Mouse (Mus musculus) heart, embryonic 16.5 days (tissue): ENCODE data around the gene Mecr. TPM values are rescaled to one million over a fixed set of nuclear protein-coding genes. Genes with fewer than 3 reads are reported as not detected.

ENCODE experiments used
- ATAC-seq: fragments of 200-750 bp; cut with Nextera tagmentation; replicated peaks from 2 replicates; pipeline ENCODE4 v1.8.0; 2017; ENCODE audit warnings: moderate number of reproducible peaks; ENCODE audit not compliant: insufficient read depth, low FRiP score; ENCODE audit errors: extremely low read depth
- H3K27ac ChIP-seq: fragments of 300-500 bp; sonication (generic); 2 replicates; pipeline ENCODE4 v1.5.1; 2014; ENCODE audit warnings: mild to moderate bottlenecking, low read length, control low read depth, moderate library complexity
- H3K27me3 ChIP-seq: fragments of 300-500 bp; sonication (generic); 2 replicates; pipeline ENCODE4 v1.6.1; 2014; ENCODE audit warnings: low read length, mixed read lengths; ENCODE audit not compliant: control insufficient read depth, insufficient read depth
- H3K36me3 ChIP-seq: fragments of 300-500 bp; sonication (generic); 2 replicates; pipeline ENCODE4 v1.6.1; 2014; ENCODE audit not compliant: control insufficient read depth, insufficient read depth
- H3K4me1 ChIP-seq: fragments of 300-500 bp; sonication (generic); 2 replicates; pipeline ENCODE4 v1.6.1; 2014; ENCODE audit warnings: low read length, mixed read lengths; ENCODE audit not compliant: control insufficient read depth, insufficient read depth
- H3K4me2 ChIP-seq: fragments of 300-500 bp; sonication (generic); 2 replicates; pipeline ENCODE4 v1.6.1; 2014; ENCODE audit warnings: low read depth, mild to moderate bottlenecking, control low read depth, low read length
- H3K4me3 ChIP-seq: fragments of 300-500 bp; sonication (generic); 2 replicates; pipeline ENCODE4 v1.5.1; 2014; ENCODE audit warnings: mild to moderate bottlenecking, control low read depth, low read length
- H3K9ac ChIP-seq: fragments of 300-500 bp; sonication (generic); 2 replicates; pipeline ENCODE4 v1.6.1; 2014; ENCODE audit warnings: low read length, control low read depth
- H3K9me3 ChIP-seq: fragments of 300-500 bp; sonication (generic); replicated peaks from 2 replicates; pipeline ENCODE4 v1.6.1; 2016; ENCODE audit warnings: low read length; ENCODE audit not compliant: control insufficient read depth
- WGBS: fragments of 180-500 bp; shearing (Covaris S2); extraction: QIAGEN DNeasy Blood & Tissue Kit; methylation state at CpG from one replicate; pipeline ENCODE4 v1.1.7; 2014; 5-methylcytosine and 5-hydroxymethylcytosine counted together
- polyA plus RNA-seq: library from polyadenylated mRNA; unstranded; fragments of >200 nt; fragmentation: Nextera tagmentation; extraction: Ambion mirVana; gene quantifications from 2 replicates; pipeline ENCODE4 v1.2.1, GENCODE M21; 2015

The Mecr gene
- polyA plus RNA-seq, 1 experiment from 2014 or later: 45.6 TPM

GRCm38 (mm10) chr4:131848082-131848481, 4.8 kb downstream of the Mecr start:
- Histone ChIP-seq H3K9me3 (no peaks in the 10 kb centered on the region), H3K27ac (no peak overlapping the region), H3K27me3 (no peaks in the 10 kb centered on the region), H3K4me2 (no peak overlapping the region), H3K9ac (no peak overlapping the region), H3K4me3 (no peak overlapping the region), H3K36me3 (no peaks in the 10 kb centered on the region), H3K4me1 (peaks cover 22% of the 10 kb centered on the region)
- WGBS: 65% methylated on average over 6 of the region's 6 CpGs
- ATAC-seq: no peak

GRCm38 (mm10) chr4:131849986-131850638, 6.8 kb downstream of the Mecr start:
- 28% methylated on average over 5 of the region's 5 CpGs for WGBS

GRCm38 (mm10) chr4:131854950-131855349, 11.7 kb downstream of the Mecr start:
- Histone ChIP-seq H3K4me1 (peaks cover 6% of the 10 kb centered on the region), H3K27ac (no peak overlapping the region), H3K4me2 (no peak overlapping the region), H3K27me3 (no peaks in the 10 kb centered on the region), H3K4me3 (no peak overlapping the region), H3K9me3 (no peaks in the 10 kb centered on the region), H3K36me3 (no peaks in the 10 kb centered on the region), H3K9ac (no peak overlapping the region)
- WGBS: 65% methylated on average over 5 of the region's 5 CpGs
- no peak for ATAC-seq

More at GRCm38 (mm10) chr4:131849986-131850638, 6.8 kb downstream of the Mecr start:
- peak overlapping the region; percentile 86 for H3K27ac ChIP-seq
- H3K27me3 ChIP-seq: no peaks in the 10 kb centered on the region
- H3K36me3 ChIP-seq: no peaks in the 10 kb centered on the region
- H3K4me3 ChIP-seq: no peak overlapping the region
- peak; percentile 79 for ATAC-seq
- H3K9ac ChIP-seq: no peak overlapping the region
- peaks cover 12% of the 10 kb centered on the region for H3K4me1 ChIP-seq
- H3K4me2 ChIP-seq: peak overlapping the region; percentile 36
- no peaks in the 10 kb centered on the region for H3K9me3 ChIP-seq

GRCm38 (mm10) chr4:131860492-131861340, 17.4 kb downstream of the Mecr start:
- Histone ChIP-seq H3K4me3 (no peak overlapping the region), H3K36me3 (peaks cover 13% of the 10 kb centered on the region), H3K27ac (peak overlapping the region; percentile 33; the same call in 1 of the 2 replicates), H3K9me3 (no peaks in the 10 kb centered on the region), H3K4me2 (no peak overlapping the region), H3K27me3 (no peaks in the 10 kb centered on the region), H3K4me1 (no peaks in the 10 kb centered on the region), H3K9ac (no peak overlapping the region)
- WGBS: 40% methylated on average over 15 of the region's 15 CpGs
- 0 out of 2 replicates have a peak, but pooled peaks have one; percentile 49 for ATAC-seq

- no peaks in the 10 kb centered on the region for H3K9me3 ChIP-seq
- peaks cover 13% of the 10 kb centered on the region for H3K36me3 ChIP-seq
- ATAC-seq: 0 out of 2 replicates have a peak, but pooled peaks have one; percentile 28
These were observed 18.1 kb downstream of the Mecr start for GRCm38 (mm10) chr4:131861341-131861739.

GRCm38 (mm10) chr4:131872672-131873292, 29.5 kb downstream of the Mecr start:
- no peaks in the 10 kb centered on the region for H3K9me3 ChIP-seq
- no peaks in the 10 kb centered on the region for H3K27me3 ChIP-seq
- H3K4me1 ChIP-seq: peaks cover 35% of the 10 kb centered on the region
- no peak for ATAC-seq
- peak overlapping the region; percentile 74 for H3K4me2 ChIP-seq
- H3K27ac ChIP-seq: peak overlapping the region; percentile 81
- WGBS: 10% methylated on average over 11 of the region's 11 CpGs
- H3K9ac ChIP-seq: peak overlapping the region; percentile 88
- H3K4me3 ChIP-seq: peak overlapping the region; percentile 100
- no peaks in the 10 kb centered on the region for H3K36me3 ChIP-seq

More at GRCm38 (mm10) chr4:131861341-131861739, 18.1 kb downstream of the Mecr start:
- Histone ChIP-seq H3K9ac (no peak overlapping the region), H3K4me3 (no peak overlapping the region), H3K4me2 (no peak overlapping the region), H3K27ac (peak overlapping the region; percentile 33; the same call in 1 of the 2 replicates), H3K4me1 (no peaks in the 10 kb centered on the region), H3K27me3 (no peaks in the 10 kb centered on the region)
- WGBS: 73% methylated on average over 4 of the region's 4 CpGs

GRCm38 (mm10) chr4:131873293-131874168, 30.3 kb downstream of the Mecr start, which contains the start of gene Srsf4:
Gene Srsf4 (plus strand): TSS chr4:131873617.
- H3K9me3 ChIP-seq: no peaks in the 10 kb centered on the region
- H3K9ac ChIP-seq: peak within 1 kb of the TSS; percentile 100
- H3K27ac ChIP-seq: peak within 1 kb of the TSS; percentile 100
- ATAC-seq: peak; percentile 96
- WGBS: under 1% methylated on average over 91 of the region's 116 CpGs
- H3K27me3 ChIP-seq: no peaks in the 10 kb centered on the region
- no peaks in the 10 kb centered on the region for H3K36me3 ChIP-seq
- H3K4me1 ChIP-seq: peaks cover 35% of the 10 kb centered on the region
- H3K4me2 ChIP-seq: peak within 1 kb of the TSS; percentile 91
- peak within 1 kb of the TSS; percentile 100 for H3K4me3 ChIP-seq

- H3K27ac ChIP-seq: peak overlapping the region; percentile 100
- no peaks in the 10 kb centered on the region for H3K27me3 ChIP-seq
- no peaks in the 10 kb centered on the region for H3K9me3 ChIP-seq
- peaks cover 36% of the 10 kb centered on the region for H3K4me1 ChIP-seq
- under 1% methylated on average over 20 of the region's 20 CpGs for WGBS
- H3K4me3 ChIP-seq: peak overlapping the region; percentile 100
- H3K9ac ChIP-seq: peak overlapping the region; percentile 100
- no peaks in the 10 kb centered on the region for H3K36me3 ChIP-seq
- peak overlapping the region; percentile 91 for H3K4me2 ChIP-seq
- ATAC-seq: peak; percentile 4
These were observed 30.9 kb downstream of the Mecr start for GRCm38 (mm10) chr4:131874169-131874536.
